Mouse (Mus musculus): ENCODE data around the gene Yif1a. TPM values are rescaled to one million over a fixed set of nuclear protein-coding genes. Genes with fewer than 3 reads are reported as not detected.

Yif1a gene
- 84.3 and 94.6 TPM in 2 replicates for polyA plus RNA-seq (2015; fragmentation: Nextera tagmentation; extraction: Ambion mirVana)

GRCm38 (mm10) chr19:5087884-5088728, at the start of gene Yif1a:
Yif1a (plus strand) TSS chr19:5088538.
- Histone ChIP-seq H3K4me2 (peak within 1 kb of the TSS; percentile 82), H3K4me1 (peaks cover 27% of the 10 kb centered on the region), H3K9ac (peak within 1 kb of the TSS; percentile 93), H3K27ac (replicated peaks) (peak within 1 kb of the TSS; percentile 79), H3K36me3 (peaks cover 37% of the 10 kb centered on the region), H3K4me3 (peak within 1 kb of the TSS; percentile 89), H3K9me3 (no peaks in the 10 kb centered on the region), H3K27me3 (replicated peaks) (peaks cover 38% of the 10 kb centered on the region)
- peak; percentile 79 for ATAC-seq (ENCODE audit: extremely low read depth, insufficient number of reproducible peaks, low FRiP score, low TSS enrichment)
- WGBS, result under 1% methylated on average over 58 of the region's 58 CpGs

- peaks cover 39% of the 10 kb centered on the region for H3K4me1 ChIP-seq
- H3K4me3 ChIP-seq, result peak within 1 kb of the TSS; percentile 79
- peak within 1 kb of the TSS; percentile 99 for H3K4me2 ChIP-seq
- H3K27ac ChIP-seq (replicated peaks), result peak within 1 kb of the TSS; percentile 76
- H3K9me3 ChIP-seq, result no peaks in the 10 kb centered on the region
- H3K36me3 ChIP-seq, result peaks cover 11% of the 10 kb centered on the region
- H3K9ac ChIP-seq, result peak within 1 kb of the TSS; percentile 97
- no peaks in the 10 kb centered on the region for H3K27me3 ChIP-seq (replicated peaks)
- peak; percentile 76 for ATAC-seq (ENCODE audit: extremely low read depth, insufficient number of reproducible peaks, low FRiP score, low TSS enrichment)
- WGBS, result 0% methylated on average over 44 of the region's 44 CpGs
These were observed 49.6 kb upstream of the Yif1a start, which contains the start of the genes B4gat1 and AC124502.3 for GRCm38 (mm10) chr19:5038709-5039156. B4gat1 (plus strand) TSS chr19:5038826. AC124502.3 (plus strand) TSS chr19:5038891.

DNA sequence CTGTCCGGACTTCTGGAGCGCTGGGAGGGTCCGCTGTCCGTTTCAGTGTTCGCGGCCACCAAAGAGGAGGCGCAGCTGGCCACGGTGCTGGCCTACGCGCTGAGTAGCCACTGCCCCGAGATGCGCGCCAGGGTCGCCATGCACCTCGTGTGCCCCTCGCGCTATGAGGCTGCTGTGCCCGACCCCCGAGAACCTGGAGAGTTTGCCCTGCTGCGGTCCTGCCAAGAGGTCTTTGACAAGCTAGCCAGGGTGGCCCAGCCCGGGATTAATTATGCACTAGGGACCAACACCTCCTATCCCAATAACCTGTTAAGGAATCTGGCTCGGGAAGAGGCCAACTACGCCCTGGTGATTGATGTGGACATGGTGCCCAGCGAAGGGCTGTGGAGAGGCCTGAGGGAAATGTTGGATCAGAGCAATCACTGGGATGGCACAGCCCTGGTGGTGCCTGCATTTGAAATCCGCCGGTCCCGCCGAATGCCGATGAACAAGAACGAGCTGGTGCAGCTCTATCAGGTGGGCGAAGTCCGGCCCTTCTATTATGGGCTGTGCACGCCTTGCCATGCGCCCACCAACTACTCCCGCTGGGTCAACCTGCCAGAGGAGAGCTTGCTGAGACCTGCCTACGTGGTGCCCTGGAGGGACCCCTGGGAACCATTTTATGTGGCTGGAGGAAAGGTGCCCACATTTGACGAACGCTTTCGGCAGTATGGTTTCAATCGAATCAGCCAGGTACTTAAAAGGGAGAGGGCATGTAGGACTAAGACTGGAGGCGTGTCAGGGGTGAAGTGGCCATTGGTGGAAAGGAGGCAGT, 48.8 kb upstream of the Yif1a start:
- no peaks in the 10 kb centered on the region for H3K27me3 ChIP-seq (replicated peaks)
- ATAC-seq (ENCODE audit: extremely low read depth, insufficient number of reproducible peaks, low FRiP score, low TSS enrichment), result no peak
- no peaks in the 10 kb centered on the region for H3K9me3 ChIP-seq
- peak overlapping the region; percentile 76 for H3K27ac ChIP-seq (replicated peaks)
- peak overlapping the region; percentile 99 for H3K4me2 ChIP-seq
- H3K4me1 ChIP-seq, result peaks cover 39% of the 10 kb centered on the region
- peaks cover 15% of the 10 kb centered on the region for H3K36me3 ChIP-seq
- peak overlapping the region; percentile 79 for H3K4me3 ChIP-seq
- peak overlapping the region; percentile 97 for H3K9ac ChIP-seq
- WGBS, result 14% methylated on average over 41 of the region's 41 CpGs

DNA sequence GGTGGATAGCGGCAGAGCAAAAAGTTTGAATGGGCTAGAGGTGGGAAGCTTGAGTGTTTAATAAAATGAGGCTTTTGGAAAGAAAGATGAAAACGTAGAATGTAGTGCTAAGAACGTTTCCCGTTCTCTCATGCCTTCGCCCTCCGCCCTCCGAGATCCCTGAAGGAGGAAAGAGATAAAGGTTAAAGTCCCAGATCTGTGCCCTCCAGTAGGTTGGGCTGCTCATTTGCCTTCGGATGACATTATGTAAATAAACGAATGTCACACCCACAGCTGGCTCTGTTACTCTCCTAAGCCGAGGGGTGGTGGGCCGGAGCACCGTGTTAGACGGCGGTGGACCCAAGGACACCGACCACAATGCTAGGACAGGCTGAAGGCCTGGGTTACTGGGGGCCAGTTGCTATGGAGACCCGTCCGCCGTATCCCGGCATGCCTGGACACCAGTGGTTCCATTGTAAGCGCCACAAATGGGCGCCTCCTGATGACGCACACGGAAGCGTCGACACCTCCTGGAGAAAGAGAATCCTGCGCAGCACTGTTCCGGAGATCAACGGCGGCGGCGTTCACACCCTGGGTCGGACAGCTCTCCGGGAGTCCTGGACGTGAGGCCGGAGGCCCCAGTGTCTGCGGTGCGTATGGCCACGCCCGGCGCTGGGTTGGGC, 47.3 kb upstream of the Yif1a start, which contains the start of gene Brms1:
Gene Brms1, plus strand, starts transcription at position 493 of the 662 bp plus-strand sequence.
- H3K9me3 ChIP-seq, result no peaks in the 10 kb centered on the region
- H3K4me3 ChIP-seq, result peak within 1 kb of the TSS; percentile 79
- 4% methylated on average over 40 of the region's 40 CpGs for WGBS

GRCm38 (mm10) chr19:5041588-5041987, 46.8 kb upstream of the Yif1a start:
- WGBS, result 2% methylated on average over 16 of the region's 16 CpGs
- Histone ChIP-seq H3K27ac (replicated peaks) (peak overlapping the region; percentile 72), H3K9ac (peak overlapping the region; percentile 97), H3K36me3 (peaks cover 28% of the 10 kb centered on the region), H3K4me1 (peaks cover 39% of the 10 kb centered on the region), H3K4me2 (peak overlapping the region; percentile 99), H3K27me3 (replicated peaks) (no peaks in the 10 kb centered on the region), H3K9me3 (no peaks in the 10 kb centered on the region), H3K4me3 (peak overlapping the region; percentile 79)
- no peak for ATAC-seq (ENCODE audit: extremely low read depth, insufficient number of reproducible peaks, low FRiP score, low TSS enrichment)

More for the DNA sequence above, 47.3 kb upstream of the Yif1a start, which contains the start of gene Brms1:
- Histone ChIP-seq H3K4me1 (peaks cover 39% of the 10 kb centered on the region), H3K4me2 (peak within 1 kb of the TSS; percentile 99), H3K27ac (replicated peaks) (peak within 1 kb of the TSS; percentile 72), H3K9ac (peak within 1 kb of the TSS; percentile 97), H3K36me3 (peaks cover 22% of the 10 kb centered on the region), H3K27me3 (replicated peaks) (no peaks in the 10 kb centered on the region)
- ATAC-seq (ENCODE audit: extremely low read depth, insufficient number of reproducible peaks, low FRiP score, low TSS enrichment), result peak; percentile 49

- Histone ChIP-seq H3K27ac (replicated peaks) (no peak overlapping the region), H3K4me3 (no peak overlapping the region), H3K36me3 (peaks cover 57% of the 10 kb centered on the region), H3K9me3 (no peaks in the 10 kb centered on the region), H3K9ac (no peak overlapping the region), H3K27me3 (replicated peaks) (peaks cover 3% of the 10 kb centered on the region; the same call in 1 of the 2 replicates), H3K4me2 (no peak overlapping the region), H3K4me1 (peaks cover 26% of the 10 kb centered on the region)
- 72% methylated on average over 4 of the region's 4 CpGs for WGBS
- ATAC-seq (ENCODE audit: extremely low read depth, insufficient number of reproducible peaks, low FRiP score, low TSS enrichment), result no peak
These were observed 42.8 kb upstream of the Yif1a start for GRCm38 (mm10) chr19:5045531-5045930.

- no peak for ATAC-seq (ENCODE audit: extremely low read depth, insufficient number of reproducible peaks, low FRiP score, low TSS enrichment)
- H3K4me2 ChIP-seq, result no peak overlapping the region
- whole genome bisulfite sequencing, result 83% methylated on average over 14 of the region's 14 CpGs
- no peaks in the 10 kb centered on the region for H3K9me3 ChIP-seq
- H3K27ac ChIP-seq (replicated peaks), result no peak overlapping the region
- peaks cover 50% of the 10 kb centered on the region for H3K36me3 ChIP-seq
- H3K9ac ChIP-seq, result no peak overlapping the region
- no peak overlapping the region for H3K4me3 ChIP-seq
- H3K4me1 ChIP-seq, result peaks cover 34% of the 10 kb centered on the region
- peaks cover 28% of the 10 kb centered on the region for H3K27me3 ChIP-seq (replicated peaks)
These were observed 39.9 kb upstream of the Yif1a start for GRCm38 (mm10) chr19:5048138-5049056.

GRCm38 (mm10) chr19:5049325-5049724, 39.0 kb upstream of the Yif1a start:
- no peak overlapping the region for H3K27ac ChIP-seq (replicated peaks)
- 82% methylated on average over 6 of the region's 6 CpGs for WGBS
- H3K27me3 ChIP-seq (replicated peaks), result peaks cover 33% of the 10 kb centered on the region
- peaks cover 42% of the 10 kb centered on the region for H3K36me3 ChIP-seq
- no peak overlapping the region for H3K9ac ChIP-seq
- H3K4me3 ChIP-seq, result no peak overlapping the region
- H3K4me2 ChIP-seq, result no peak overlapping the region
- H3K9me3 ChIP-seq, result no peaks in the 10 kb centered on the region
- H3K4me1 ChIP-seq, result peaks cover 34% of the 10 kb centered on the region
- ATAC-seq (ENCODE audit: extremely low read depth, insufficient number of reproducible peaks, low FRiP score, low TSS enrichment), result no peak

DNA sequence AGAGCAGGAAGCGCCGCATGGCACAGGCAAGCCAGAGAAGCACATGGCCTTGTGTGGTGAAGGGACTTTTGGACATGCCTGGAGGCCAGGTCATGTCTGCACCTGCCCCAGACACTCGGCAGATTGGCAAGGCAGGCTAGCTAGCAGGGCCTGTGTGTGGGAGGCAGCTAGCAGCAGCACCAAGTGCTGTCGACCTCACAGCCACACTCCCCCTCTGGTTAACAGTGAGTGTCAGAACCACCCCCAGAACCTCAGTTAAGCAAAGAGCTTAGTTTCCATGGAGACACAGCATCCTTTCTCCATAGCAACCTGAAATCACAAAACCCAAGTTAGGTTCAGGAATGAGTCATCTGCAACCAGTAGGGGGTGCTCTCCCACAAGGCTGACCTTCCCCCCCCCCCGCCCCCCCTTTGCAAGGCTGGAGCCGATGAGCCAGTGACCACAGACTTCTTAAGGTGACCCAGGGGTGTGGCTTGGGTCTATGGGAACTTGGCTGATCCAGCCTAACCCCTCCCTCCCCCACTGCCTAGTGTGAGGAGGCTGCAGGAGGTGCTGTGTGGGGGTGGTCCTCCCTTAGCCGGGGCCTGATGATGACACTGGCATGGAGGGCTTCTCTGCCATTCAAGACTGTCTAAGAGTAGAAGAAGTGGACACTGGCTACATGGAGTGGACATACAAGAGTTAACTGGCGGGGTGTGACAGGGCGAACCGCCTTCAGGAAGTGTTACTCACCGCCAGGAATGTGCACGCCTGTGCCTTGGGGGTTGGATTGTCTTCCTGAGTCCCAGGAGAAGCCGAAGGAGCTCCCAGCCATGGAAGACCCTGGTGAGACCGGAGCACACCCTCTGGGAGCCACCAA, 38.1 kb upstream of the Yif1a start, which contains the start of gene Rin1:
Gene Rin1, plus strand, starts transcription at position 435 of the 859 bp plus-strand sequence.
- H3K36me3 ChIP-seq, result peaks cover 42% of the 10 kb centered on the region
- H3K4me1 ChIP-seq, result peaks cover 34% of the 10 kb centered on the region
- peak within 1 kb of the TSS; percentile 71 for H3K4me2 ChIP-seq
- peak within 1 kb of the TSS; percentile 70 for H3K27ac ChIP-seq (replicated peaks)
- peak within 1 kb of the TSS; percentile 72 for H3K9ac ChIP-seq
- peak within 1 kb of the TSS; percentile 48 for H3K4me3 ChIP-seq
- 12% methylated on average over 14 of the region's 14 CpGs for WGBS
- H3K27me3 ChIP-seq (replicated peaks), result peaks cover 41% of the 10 kb centered on the region
- ATAC-seq (ENCODE audit: extremely low read depth, insufficient number of reproducible peaks, low FRiP score, low TSS enrichment), result no peak
- H3K9me3 ChIP-seq, result no peaks in the 10 kb centered on the region
